Mouse (Mus musculus) ES-E14 (cell line): ENCODE measurements around the gene Plxna2.

Experiments used
- CHD2 ChIP-seq: IDR thresholded peaks from 2 replicates; pipeline ENCODE4 v1.6.1; 2014; ENCODE audit warnings: mild to moderate bottlenecking, low read depth, low read length, inconsistent platforms
- HCFC1 ChIP-seq: IDR thresholded peaks from 2 replicates; pipeline ENCODE4 v1.6.1; 2012; ENCODE audit warnings: low read length, inconsistent platforms, borderline replicate concordance; ENCODE audit not compliant: insufficient read depth
- MAFK ChIP-seq: IDR thresholded peaks from 2 replicates; pipeline ENCODE4 v1.6.1; 2014; ENCODE audit warnings: mild to moderate bottlenecking, low read depth, low read length, inconsistent platforms; ENCODE audit not compliant: insufficient read depth
- ZNF384 ChIP-seq: IDR thresholded peaks from 2 replicates; pipeline ENCODE4 v1.6.1; 2012; ENCODE audit warnings: low read depth, low read length, inconsistent platforms

DNA sequence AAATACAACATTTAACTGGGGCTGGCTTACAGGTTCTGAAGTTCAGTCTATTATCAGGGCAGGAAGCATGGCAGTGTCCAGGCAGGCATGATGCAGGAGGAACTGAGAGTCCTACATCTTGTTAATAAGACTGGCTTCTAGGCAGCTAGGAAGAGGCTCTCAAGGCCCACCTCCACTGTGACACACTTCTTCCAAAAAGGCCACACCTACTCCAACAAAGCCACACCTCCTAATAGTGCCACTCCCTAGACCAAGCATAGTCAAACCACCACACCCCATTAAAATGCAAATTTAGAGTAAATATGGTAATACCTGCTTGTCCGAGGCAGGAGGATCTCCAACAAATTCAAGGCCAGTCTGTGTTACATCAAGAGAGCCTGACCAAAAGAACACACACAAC lies 156.7 kb downstream of the Plxna2 start:
- TF ChIP-seq ZNF384 (no peak), MAFK (no peak), CHD2 (no peak), HCFC1 (no peak)
